Mouse (Mus musculus) liver, embryonic 14.5 days (tissue): ENCODE measurements around the gene Nanos1.

ENCODE experiments used
- CTCF ChIP-seq: IDR thresholded peaks from 2 replicates; pipeline ENCODE4 v1.5.1; 2016; ENCODE audit warnings: antibody characterized with exemption, low read depth, control low read depth
- EP300 ChIP-seq: IDR thresholded peaks from 2 replicates; pipeline ENCODE4 v1.6.1; 2016; ENCODE audit warnings: antibody characterized with exemption, low read depth

- TF ChIP-seq EP300 (no peak), CTCF (no peak)
Measured at GRCm38 (mm10) chr19:60773366-60773765, 17.6 kb downstream of the Nanos1 start.
